Mouse (Mus musculus) Patski (cell line): ENCODE results near the gene Mesp1. TPM values are rescaled to one million over a fixed set of nuclear protein-coding genes. Genes with fewer than 3 reads are reported as not detected.

Experiments used
- ATAC-seq: fragments of 100-300 bp; one replicate; pipeline ENCODE4 v1.8.0; 2021
- CTCF ChIA-PET: fragments of 350-600 bp; sonication (Branson Sonifier 250); formaldehyde crosslinking; loops from one replicate; lab custom pipeline; 2022; ENCODE audit warnings: inconsistent platforms; lab: Charles Lee
- POLR2A ChIA-PET: fragments of 350-600 bp; sonication (Branson Sonifier 250); formaldehyde crosslinking; loops from one replicate; lab custom pipeline; 2022; ENCODE audit warnings: antibody characterized with exemption, inconsistent platforms; lab: Charles Lee
- DNase-seq: peaks from one replicate; pipeline ENCODE4 v3.0.0-alpha.2; 2011; ENCODE audit warnings: low read depth, low spot score
- H3K27me3 ChIP-seq: fragments of 371-371 bp; one replicate; pipeline ENCODE4 v1.5.1; 2021
- CTCF ChIP-seq: fragments of 100-300 bp; IDR thresholded peaks from one replicate; pipeline ENCODE4 v1.5.1; 2021
- in situ Hi-C: fragments of 300-500 bp; cut with MboI; formaldehyde crosslinking; loops from 3 replicates; pipeline ENCODE4 v1.11.1; 2018; ENCODE audit warnings: low pct_unique_long_range_greater_than_20kb, mixed read lengths
- polyA plus RNA-seq: library from polyadenylated mRNA; unstranded; gene quantifications from one replicate; pipeline ENCODE4 v1.2.3, GENCODE M21; 2021

Gene Mesp1
- polyA plus RNA-seq, 1 experiment from 2014 or later, result not detected

DNA sequence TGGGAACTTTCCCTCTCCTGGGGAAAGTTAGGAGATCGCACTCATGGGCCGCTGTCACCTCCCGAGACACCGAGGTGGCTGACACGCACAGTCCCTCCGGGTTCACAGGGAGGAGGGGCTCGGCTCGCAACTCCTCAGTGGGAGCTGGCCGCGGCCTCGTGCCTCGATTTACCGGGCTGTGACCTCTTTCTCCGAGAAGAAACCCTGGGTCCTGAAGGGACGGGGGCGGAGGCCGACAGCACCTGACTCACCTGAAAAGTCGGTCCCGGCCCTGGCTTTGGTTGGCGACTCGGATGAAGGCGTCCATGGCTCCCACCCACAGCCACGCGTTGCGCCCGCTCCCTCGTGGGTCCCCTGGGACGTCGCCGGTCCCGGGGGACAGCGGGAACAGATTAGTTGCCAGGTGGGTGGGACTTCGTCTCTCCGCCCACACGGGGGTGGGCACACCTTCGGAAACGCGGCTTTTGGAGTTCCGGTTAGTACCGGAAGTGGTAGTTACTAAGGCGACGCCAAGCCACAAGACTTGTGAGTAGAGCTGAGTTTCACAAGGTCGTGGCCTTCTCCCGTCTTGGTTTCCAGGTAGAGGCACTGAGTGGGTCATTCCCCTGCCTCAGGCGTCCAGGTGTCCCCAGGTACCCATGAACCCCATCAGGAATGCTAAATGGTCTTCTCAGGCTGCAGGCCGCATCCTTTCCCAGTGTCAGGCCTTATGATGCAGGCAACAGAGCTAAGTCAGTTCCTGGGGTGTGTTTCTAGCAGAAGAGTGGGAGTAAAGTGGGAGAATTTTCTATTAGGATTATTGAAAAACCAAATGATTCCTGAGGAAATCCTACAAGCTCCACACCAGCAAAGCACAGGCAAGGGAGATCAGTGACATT is 50.7 kb downstream of the Mesp1 start, which contains the start of the genes Pex11a and Wdr93:
TSS of gene Pex11a (minus strand) at position 473 of the 878 bp plus-strand sequence.
TSS of gene Wdr93 (plus strand) at position 505 of the 878 bp plus-strand sequence.
- in situ Hi-C loops, result no loop called here
- no peak for TF ChIP-seq CTCF
- CTCF ChIA-PET, result no interaction called here
- POLR2A ChIA-PET, result interaction anchor here (1.6 kb wide), 1 partner anchor 8 kb away, joined by 5 read pairs; no protein-coding TSS in a partner anchor
- ATAC-seq (peak; percentile 80), DNase-seq (peak; percentile 38)
- H3K27me3 ChIP-seq, result no peaks in the 10 kb centered on the region

DNA sequence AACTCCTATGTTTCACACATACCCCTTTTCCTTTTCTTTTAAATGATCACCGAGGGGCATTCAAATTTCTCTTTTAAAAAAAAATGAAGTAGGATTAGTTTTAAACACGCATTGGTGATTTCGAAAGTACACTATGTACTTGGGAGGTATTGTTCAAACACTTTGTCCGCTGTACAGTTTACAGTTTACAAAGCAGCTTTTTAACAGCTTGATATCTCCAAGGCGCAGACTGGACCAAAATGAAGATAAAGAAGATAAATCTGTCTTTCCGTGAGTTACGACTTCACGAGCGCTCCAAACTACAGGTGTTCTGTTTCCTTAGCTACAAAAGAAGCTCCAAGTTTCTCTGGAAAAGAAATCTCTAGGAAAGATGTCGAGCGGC is 51.3 kb downstream of the Mesp1 start:
- in situ Hi-C loops, result no loop called here
- H3K27me3 ChIP-seq, result no peaks in the 10 kb centered on the region
- CTCF ChIA-PET, result no interaction called here
- ATAC-seq (no peak), DNase-seq (no peak)
- POLR2A ChIA-PET, result no interaction called here
- TF ChIP-seq CTCF, result no peak

Other genes starting within 250 kb of the Mesp1 start
- 0.04 TPM for gene Rhcg, start 176.1 kb downstream of the Mesp1 start, polyA plus RNA-seq
- gene Ticrr, start 133.6 kb downstream of the Mesp1 start, polyA plus RNA-seq, result 5.1 TPM
- 9.6 TPM for gene Kif7, start 78.1 kb downstream of the Mesp1 start, polyA plus RNA-seq
- 0.06 TPM for gene Plin1, start 60.9 kb downstream of the Mesp1 start, polyA plus RNA-seq
- 17.5 TPM for gene Pex11a, start 50.7 kb downstream of the Mesp1 start, polyA plus RNA-seq
- gene Wdr93, start 50.6 kb downstream of the Mesp1 start, polyA plus RNA-seq, result 2.1 TPM
- 0.15 TPM for gene Mesp2, start 16.9 kb upstream of the Mesp1 start, polyA plus RNA-seq
- 14.9 TPM for gene Anpep, start 67.3 kb upstream of the Mesp1 start, polyA plus RNA-seq
- gene Ap3s2, start 126.9 kb upstream of the Mesp1 start, polyA plus RNA-seq, result 32.7 TPM
- gene Arpin, start 141.6 kb upstream of the Mesp1 start, polyA plus RNA-seq, result 37.3 TPM
- gene Zfp710, start 231.0 kb upstream of the Mesp1 start, polyA plus RNA-seq, result 15.9 TPM